Mouse (Mus musculus) small intestine, adult 2 months (tissue): ENCODE data around the gene Eif2ak2. TPM values are rescaled to one million over a fixed set of nuclear protein-coding genes. Genes with fewer than 3 reads are reported as not detected.
A peak's percentile ranks its signal among the peaks of the same experiment; 100 is the strongest.

Experiments
- H3K27ac ChIP-seq: fragments of 200-500 bp; 2 replicates; pipeline ENCODE4 v1.5.1; 2012; ENCODE audit warnings: low read depth, low read length, control low read depth, inconsistent platforms; ENCODE audit not compliant: insufficient read depth
- H3K27me3 ChIP-seq: fragments of 200-500 bp; 2 replicates; pipeline ENCODE4 v1.6.1; 2012; ENCODE audit warnings: mild to moderate bottlenecking, moderate library complexity, low read length, inconsistent platforms; ENCODE audit not compliant: control insufficient read depth, insufficient read depth
- H3K36me3 ChIP-seq: fragments of 200-500 bp; 2 replicates; pipeline ENCODE4 v1.6.1; 2012; ENCODE audit warnings: mild to moderate bottlenecking, low read length, control low read depth, inconsistent platforms; ENCODE audit not compliant: control insufficient read depth, insufficient read depth
- H3K4me1 ChIP-seq: fragments of 200-500 bp; 2 replicates; pipeline ENCODE4 v1.6.1; 2012; ENCODE audit warnings: low read length, inconsistent platforms, mixed read lengths; ENCODE audit not compliant: control insufficient read depth, insufficient read depth, insufficient read length
- H3K4me3 ChIP-seq: fragments of 200-500 bp; 2 replicates; pipeline ENCODE4 v1.5.1; 2012; ENCODE audit warnings: low read depth, mild to moderate bottlenecking, control low read depth, inconsistent platforms, low read length, moderate library complexity
- CTCF ChIP-seq: fragments of 200-500 bp; IDR thresholded peaks from 2 replicates; pipeline ENCODE4 v1.5.1; 2012; ENCODE audit warnings: low read depth, mild to moderate bottlenecking, control low read depth, inconsistent platforms, low read length, moderate library complexity, mixed read lengths; ENCODE audit not compliant: insufficient replicate concordance, insufficient read length; ENCODE audit errors: extremely low read depth
- POLR2A ChIP-seq: fragments of 200-500 bp; IDR thresholded peaks from 2 replicates; pipeline ENCODE4 v1.6.1; 2012; ENCODE audit warnings: low read depth, mild to moderate bottlenecking, control low read depth, inconsistent platforms, low read length, moderate library complexity
- WGBS: fragments of 180-500 bp; shearing (Covaris S2); methylation state at CpG from one replicate; pipeline ENCODE4 v1.1.7; 2018; 5-methylcytosine and 5-hydroxymethylcytosine counted together
- polyA plus RNA-seq: library from polyadenylated mRNA; depleted of rRNA; stranded (reverse); fragments of >200 nt; gene quantifications from 2 replicates; pipeline ENCODE4 v1.2.3, GENCODE M21; 2012; rRNA removed

Gene Eif2ak2
- polyA plus RNA-seq, result 0.77 and 2.6 TPM in 2 replicates

DNA sequence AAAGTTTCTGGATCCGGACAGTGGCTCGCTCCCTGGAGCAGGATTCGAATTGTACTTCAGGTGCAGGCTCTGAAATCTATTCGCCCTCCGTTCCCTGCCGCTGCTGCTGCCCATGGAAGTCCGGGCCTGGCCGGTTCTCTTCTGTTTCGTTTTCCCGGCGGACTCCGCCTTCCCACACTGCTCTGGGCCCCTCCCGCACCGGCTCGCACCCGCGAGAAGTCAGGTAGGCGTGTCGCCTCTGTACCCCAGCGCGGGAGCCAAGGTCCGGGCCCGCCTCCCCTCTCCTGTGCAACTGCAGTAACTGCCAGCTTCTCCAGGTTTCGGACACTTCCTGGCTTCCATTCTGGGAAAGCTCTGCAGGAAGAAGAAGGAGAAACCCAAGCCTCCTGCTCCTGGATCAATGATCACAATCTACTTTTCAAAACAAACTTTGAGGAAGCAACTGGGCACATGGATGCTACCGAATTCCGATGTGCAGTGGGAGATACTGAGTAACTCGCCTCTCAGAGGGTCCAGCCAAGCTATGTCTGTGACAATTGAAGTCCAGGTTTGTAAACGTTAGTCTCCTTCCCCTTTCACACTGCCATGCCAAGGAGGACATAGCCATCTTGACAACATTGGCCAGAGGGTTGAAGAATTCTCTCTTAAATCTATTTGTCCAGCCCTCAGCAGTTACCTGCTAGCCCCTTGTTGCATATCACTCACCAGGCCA is at the start of gene Eif2ak2:
Gene Eif2ak2 (minus strand): TSS at position 173 of the 712 bp plus-strand sequence.
- 1% methylated on average over 28 of the region's 28 CpGs for WGBS
- Histone ChIP-seq H3K4me1 (peaks cover 3% of the 10 kb centered on the region; the same call in 1 of the 2 replicates), H3K36me3 (peaks cover 12% of the 10 kb centered on the region), H3K4me3 (peak within 1 kb of the TSS; percentile 78), H3K27me3 (no peaks in the 10 kb centered on the region), H3K27ac (peak within 1 kb of the TSS; percentile 89)
- TF ChIP-seq POLR2A (peak; percentile 90), CTCF (no peak)

DNA sequence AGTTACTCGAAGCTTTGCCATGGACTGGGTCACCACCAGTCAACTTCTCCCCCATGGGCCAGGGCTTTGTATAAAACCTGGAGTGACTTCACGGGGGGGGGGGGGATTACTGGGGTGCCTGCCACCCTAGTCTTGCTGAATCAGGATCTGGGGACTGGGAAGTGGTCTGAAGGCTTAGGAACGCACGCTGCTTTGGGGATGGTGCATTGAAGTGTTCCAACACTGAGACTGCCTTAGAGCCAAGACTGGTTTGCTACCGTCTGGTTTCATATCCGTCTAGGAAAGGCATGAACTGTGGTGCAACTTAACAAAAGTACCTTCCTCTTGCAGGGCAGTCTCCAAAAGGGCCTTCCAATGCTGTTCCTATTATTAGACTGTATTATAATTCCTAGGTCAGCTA is 35.3 kb upstream of the Eif2ak2 start:
- H3K36me3 ChIP-seq, result peaks cover 27% of the 10 kb centered on the region

DNA sequence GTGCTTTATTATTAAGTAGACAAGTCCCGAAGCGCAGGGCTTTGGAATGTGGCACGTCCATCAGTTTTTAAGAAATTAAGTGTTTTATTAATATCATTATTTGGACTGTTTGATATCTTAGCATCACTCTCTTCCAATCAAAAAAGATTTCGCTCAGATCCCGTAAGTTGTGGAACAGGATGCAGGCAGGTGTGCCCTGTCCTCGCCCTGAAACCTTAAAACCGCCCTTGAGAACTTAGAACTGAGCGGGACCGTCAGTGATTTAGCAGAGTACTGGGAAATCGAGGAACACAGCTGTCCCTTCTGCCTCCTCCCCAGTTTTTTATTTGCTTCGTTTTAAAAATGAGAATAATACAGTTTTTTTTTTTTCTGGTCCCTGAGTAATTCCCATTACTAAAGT is 34.5 kb upstream of the Eif2ak2 start:
- Histone ChIP-seq H3K27me3 (no peaks in the 10 kb centered on the region), H3K4me3 (peak overlapping the region; percentile 79), H3K27ac (peak overlapping the region; percentile 59), H3K4me1 (no peaks in the 10 kb centered on the region; the same call in 1 of the 2 replicates), H3K36me3 (peaks cover 19% of the 10 kb centered on the region)
- under 1% methylated on average over 11 of the region's 11 CpGs for WGBS
- no peak for TF ChIP-seq POLR2A
- no peak for TF ChIP-seq CTCF

More for the DNA sequence above, 35.3 kb upstream of the Eif2ak2 start:
- H3K4me3 ChIP-seq, result no peak overlapping the region
- H3K27me3 ChIP-seq, result no peaks in the 10 kb centered on the region
- H3K4me1 ChIP-seq, result no peaks in the 10 kb centered on the region; the same call in 1 of the 2 replicates
- 42% methylated on average over 6 of the region's 6 CpGs for WGBS
- TF ChIP-seq CTCF, result no peak
- TF ChIP-seq POLR2A, result no peak
- no peak overlapping the region for H3K27ac ChIP-seq

DNA sequence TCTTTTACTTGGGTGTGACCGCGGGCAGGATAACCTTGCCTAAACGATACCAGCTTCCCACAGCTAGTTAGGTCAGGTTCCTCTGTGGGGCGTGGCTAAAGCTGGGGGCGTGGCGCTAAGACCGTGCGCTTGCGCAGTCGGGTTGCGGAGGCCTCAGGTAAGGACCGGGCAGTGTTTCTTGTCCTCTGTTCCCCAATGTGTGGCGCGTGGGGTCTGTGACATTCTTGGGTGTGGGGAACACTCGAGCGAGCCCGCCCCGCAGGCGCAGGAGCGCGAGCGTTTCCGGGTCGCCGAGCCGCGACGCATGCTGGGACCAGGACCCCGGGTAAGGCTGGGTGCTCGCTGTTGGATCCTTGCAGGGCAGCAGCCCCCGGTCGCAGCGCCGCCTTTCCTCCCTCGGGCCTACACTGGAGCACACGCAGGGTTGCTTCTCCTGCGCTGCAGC is 34.0 kb upstream of the Eif2ak2 start, which contains the start of gene Cebpzos:
Gene Cebpzos (plus strand): TSS at position 132 of the 445 bp plus-strand sequence.
- no peaks in the 10 kb centered on the region; the same call in 1 of the 2 replicates for H3K4me1 ChIP-seq
- peaks cover 15% of the 10 kb centered on the region for H3K36me3 ChIP-seq
- H3K27ac ChIP-seq, result peak within 1 kb of the TSS; percentile 59
- no peaks in the 10 kb centered on the region for H3K27me3 ChIP-seq
- TF ChIP-seq POLR2A, result peak; percentile 48
- no peak for TF ChIP-seq CTCF
- under 1% methylated on average over 37 of the region's 37 CpGs for WGBS
- peak within 1 kb of the TSS; percentile 79 for H3K4me3 ChIP-seq

DNA sequence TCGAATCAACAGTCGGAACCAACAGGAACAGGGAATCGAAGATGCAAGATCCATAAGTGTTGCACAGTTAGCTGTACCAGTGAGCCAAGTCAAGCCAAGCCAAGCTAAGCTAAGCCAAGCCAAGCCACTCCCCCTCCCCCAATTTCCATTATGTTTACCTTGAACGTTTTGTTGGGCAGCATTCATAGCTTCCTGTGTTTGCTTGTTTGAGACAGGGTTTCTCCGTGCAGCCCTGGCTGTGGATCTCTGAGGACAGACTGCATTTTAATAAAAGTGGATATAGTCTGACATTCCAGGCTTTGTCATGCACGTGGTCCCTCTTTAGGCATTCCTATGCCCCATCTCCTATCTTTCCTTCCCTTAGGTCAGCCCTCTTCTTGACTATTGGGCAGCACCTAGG is 33.4 kb upstream of the Eif2ak2 start:
- Histone ChIP-seq H3K27ac (no peak overlapping the region), H3K4me3 (peak overlapping the region; percentile 79; the same call in 1 of the 2 replicates), H3K36me3 (peaks cover 10% of the 10 kb centered on the region), H3K4me1 (no peaks in the 10 kb centered on the region; the same call in 1 of the 2 replicates), H3K27me3 (no peaks in the 10 kb centered on the region)
- WGBS, result 50% methylated on average over 6 of the region's 6 CpGs
- TF ChIP-seq POLR2A (no peak), CTCF (no peak)

DNA sequence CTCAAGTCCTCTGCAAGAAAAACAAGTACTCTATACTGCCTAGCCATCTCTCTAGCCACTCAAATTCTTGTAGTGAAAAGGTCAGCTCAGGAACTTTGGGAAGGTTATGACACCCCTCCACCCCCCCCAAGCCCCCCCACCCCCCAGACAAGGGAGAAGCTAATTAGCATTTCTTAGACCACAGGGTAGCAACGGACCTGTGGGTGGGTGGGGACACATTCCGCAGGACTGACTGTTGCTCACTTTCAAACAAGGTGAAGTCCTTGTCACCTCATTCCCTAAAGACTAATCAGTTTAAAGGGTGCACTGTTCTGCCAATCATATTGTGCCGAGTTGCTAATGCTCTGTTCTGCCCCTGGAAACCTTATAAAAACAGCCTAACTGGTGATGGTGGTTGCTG is 31.5 kb upstream of the Eif2ak2 start:
- TF ChIP-seq POLR2A (no peak), CTCF (no peak)
- Histone ChIP-seq H3K4me3 (no peak overlapping the region), H3K27ac (no peak overlapping the region), H3K36me3 (no peaks in the 10 kb centered on the region), H3K27me3 (no peaks in the 10 kb centered on the region), H3K4me1 (peaks cover 1% of the 10 kb centered on the region; the same call in 1 of the 2 replicates)
- 72% methylated on average over 3 of the region's 3 CpGs for WGBS

DNA sequence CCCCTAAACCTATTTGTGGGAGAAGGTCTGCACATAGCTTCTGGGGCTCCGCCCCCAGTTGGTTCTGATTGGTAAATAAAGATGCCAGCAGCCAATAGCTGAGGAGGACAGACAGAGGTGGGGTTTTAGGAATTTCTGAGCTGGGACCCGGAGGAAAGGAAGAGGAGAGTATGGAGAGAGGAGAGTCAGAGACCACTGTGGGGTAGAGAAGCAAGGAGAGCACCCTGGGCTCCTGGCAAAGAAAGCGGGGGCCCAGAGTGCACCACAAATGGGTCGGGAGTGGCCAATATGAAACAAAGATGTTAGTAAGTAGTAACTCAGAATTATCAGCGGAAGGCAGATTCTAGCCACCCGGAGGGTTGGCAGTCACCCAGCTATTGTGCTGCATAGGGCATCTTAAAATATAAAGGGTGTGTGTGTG is 30.5 kb upstream of the Eif2ak2 start:
- Histone ChIP-seq H3K27ac (no peak overlapping the region), H3K4me1 (peaks cover 3% of the 10 kb centered on the region; the same call in 1 of the 2 replicates), H3K36me3 (no peaks in the 10 kb centered on the region), H3K4me3 (peak overlapping the region; percentile 48), H3K27me3 (no peaks in the 10 kb centered on the region)
- TF ChIP-seq POLR2A, result no peak
- TF ChIP-seq CTCF, result no peak
- 23% methylated on average over 6 of the region's 6 CpGs for WGBS
